Mouse (Mus musculus): ENCODE measurements at regions not wholly inside any gene's neighbourhood (a gene's known extent, or its start where the extent isn't known, plus 50 kb on each side); places are given as distances from the start of the nearest gene placed in this dataset.

DNA sequence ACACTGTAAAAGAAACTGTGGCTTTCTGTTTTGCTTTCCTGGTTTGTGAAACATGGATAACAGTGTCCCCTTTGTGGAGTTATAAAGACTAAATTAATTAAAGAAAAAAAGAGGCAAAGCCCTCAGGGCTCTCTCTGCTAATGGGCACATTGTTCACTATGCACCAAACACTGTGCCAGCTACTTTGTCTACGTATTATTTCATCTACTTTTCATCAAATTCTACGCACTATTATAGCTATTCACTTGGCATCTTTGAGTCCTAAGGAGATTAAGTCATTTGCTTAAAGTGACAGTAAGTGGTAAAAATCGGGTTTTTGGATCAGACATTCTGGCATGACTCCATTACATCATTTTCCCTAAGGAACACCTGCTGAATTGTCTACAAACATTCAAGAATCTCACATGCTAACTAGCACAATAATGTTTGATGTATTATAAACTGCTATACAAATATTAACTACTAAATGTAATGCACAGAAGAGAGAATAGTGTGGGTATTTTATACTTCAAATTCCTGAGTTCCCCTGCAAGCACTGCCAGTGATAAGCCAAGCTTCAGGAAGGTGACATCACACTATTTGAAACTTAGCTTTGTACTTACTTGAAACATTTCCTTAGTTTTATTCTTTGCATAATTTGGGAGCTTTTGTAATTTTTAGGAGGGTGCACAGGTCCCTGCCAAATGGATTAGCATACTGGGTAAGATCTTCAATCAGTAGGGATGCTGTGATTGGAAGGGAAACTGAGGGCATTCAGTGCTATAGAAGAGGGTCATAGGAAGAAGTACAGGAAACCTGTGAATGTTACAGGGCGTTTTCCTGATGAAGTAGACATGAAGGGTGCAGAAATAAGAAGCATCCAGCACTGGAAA is 504.7 kb upstream of the Sel1l start:
- Histone ChIP-seq H3K27me3 (replicated peaks) (no peaks in the 10 kb centered on the region), H3K9me3 (no peaks in the 10 kb centered on the region), H3K4me1 (no peaks in the 10 kb centered on the region), H3K27ac (no peak overlapping the region), H3K4me2 (replicated peaks) (no peak overlapping the region), H3K4me3 (no peak overlapping the region), H3K36me3 (no peaks in the 10 kb centered on the region), H3K9ac (no peak overlapping the region)
- 72% methylated on average over 4 of the region's 4 CpGs for WGBS
- ATAC-seq (ENCODE audit: low FRiP score, low read depth) = no peak

DNA sequence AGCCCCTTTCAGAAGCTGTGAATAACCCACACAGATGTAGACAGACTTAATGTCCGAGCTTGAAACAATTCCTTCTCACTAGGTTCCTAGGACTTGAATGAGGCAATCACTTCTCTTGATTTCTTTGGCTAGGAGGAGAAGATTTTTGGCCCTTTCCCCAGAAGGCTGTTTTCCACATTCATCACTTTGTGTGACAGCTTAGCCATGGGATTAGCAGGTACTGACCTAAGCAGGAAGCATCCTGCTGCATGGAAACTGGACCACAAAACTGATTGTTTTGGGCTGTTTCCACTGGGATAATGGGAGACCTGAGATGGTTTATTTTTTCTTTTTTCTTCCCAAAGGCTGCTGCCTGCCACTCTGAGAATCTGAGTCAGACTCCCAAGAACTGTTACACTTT is 469.3 kb upstream of the Sel1l start:
- no peaks in the 10 kb centered on the region for H3K27me3 ChIP-seq (replicated peaks)
- H3K36me3 ChIP-seq = no peaks in the 10 kb centered on the region
- no peak overlapping the region for H3K27ac ChIP-seq
- no peak for ATAC-seq (ENCODE audit: low FRiP score, low read depth)
- H3K4me2 ChIP-seq (replicated peaks) = no peak overlapping the region
- no peak overlapping the region for H3K9ac ChIP-seq
- no peaks in the 10 kb centered on the region for H3K4me1 ChIP-seq
- no peak overlapping the region for H3K4me3 ChIP-seq
- 71% methylated on average over 1 of the region's 1 CpGs for WGBS
- no peaks in the 10 kb centered on the region for H3K9me3 ChIP-seq

DNA sequence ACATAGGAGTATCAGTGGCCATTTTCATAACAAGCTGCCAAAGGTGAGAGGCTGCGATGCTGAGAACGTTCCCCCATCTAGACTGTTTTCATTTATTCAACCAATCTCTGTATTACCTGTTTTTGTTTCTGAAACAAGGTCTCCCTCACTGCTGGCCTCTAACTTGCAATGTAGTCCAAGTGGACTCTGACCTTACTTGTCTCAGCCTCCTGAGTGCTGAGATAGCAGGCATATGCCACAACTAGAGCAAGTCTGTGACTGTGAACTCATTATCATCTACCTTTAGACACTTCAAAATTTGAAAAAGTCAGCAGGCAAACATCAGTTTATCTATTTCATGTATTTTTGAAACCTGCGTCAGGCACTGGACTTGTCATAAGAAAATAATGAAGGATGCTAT is 468.7 kb upstream of the Sel1l start:
- Histone ChIP-seq H3K36me3 (no peaks in the 10 kb centered on the region), H3K27me3 (replicated peaks) (no peaks in the 10 kb centered on the region), H3K4me3 (no peak overlapping the region), H3K9ac (no peak overlapping the region), H3K4me2 (replicated peaks) (no peak overlapping the region), H3K4me1 (no peaks in the 10 kb centered on the region), H3K27ac (no peak overlapping the region), H3K9me3 (no peaks in the 10 kb centered on the region)
- WGBS = 93% methylated on average over 3 of the region's 3 CpGs
- ATAC-seq (ENCODE audit: low FRiP score, low read depth) = no peak

DNA sequence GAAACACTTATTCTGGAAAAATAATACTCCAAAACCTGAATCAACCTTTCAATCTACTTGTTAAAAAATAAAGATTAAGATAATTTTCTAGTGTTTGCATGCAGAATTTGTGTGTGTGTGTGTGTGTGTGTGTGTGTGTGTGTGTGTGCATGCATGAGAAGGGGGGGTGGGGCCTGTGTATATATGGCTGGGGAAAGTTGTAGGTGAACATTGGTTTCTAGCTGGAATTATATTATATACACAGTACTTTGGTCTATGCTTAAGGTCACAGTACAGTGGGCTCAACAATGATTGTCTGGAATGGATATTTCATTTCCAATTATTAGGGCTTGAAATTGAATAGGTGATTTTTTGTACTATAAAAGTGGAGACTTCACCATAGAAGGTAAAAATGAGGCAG is 467.3 kb upstream of the Sel1l start:
- no peaks in the 10 kb centered on the region for H3K4me1 ChIP-seq
- no peak for ATAC-seq (ENCODE audit: low FRiP score, low read depth)

DNA sequence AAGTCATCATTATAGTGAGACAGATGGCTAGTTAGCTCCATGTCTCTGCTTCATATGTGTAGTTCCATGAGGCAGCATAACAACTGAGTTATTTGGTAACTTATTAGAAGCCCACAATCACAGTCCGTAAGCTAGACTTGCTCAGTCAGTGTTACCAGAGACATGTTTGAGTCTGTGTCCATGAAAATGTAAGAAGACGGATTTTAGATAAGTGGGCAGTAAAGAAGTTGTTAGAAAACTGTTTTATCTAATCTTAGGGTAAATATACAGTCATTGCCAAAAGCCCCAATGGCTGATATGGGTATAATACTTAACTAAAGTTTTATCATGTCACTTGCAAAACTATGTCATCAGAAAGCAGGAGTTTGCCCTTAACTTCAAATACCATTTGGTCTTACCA is 466.9 kb upstream of the Sel1l start:
- Histone ChIP-seq H3K9me3 (no peaks in the 10 kb centered on the region), H3K36me3 (no peaks in the 10 kb centered on the region), H3K4me3 (no peak overlapping the region), H3K4me2 (replicated peaks) (no peak overlapping the region), H3K27me3 (replicated peaks) (no peaks in the 10 kb centered on the region), H3K27ac (no peak overlapping the region), H3K9ac (no peak overlapping the region), H3K4me1 (no peaks in the 10 kb centered on the region)
- no peak for ATAC-seq (ENCODE audit: low FRiP score, low read depth)
- WGBS = 93% methylated on average over 2 of the region's 2 CpGs

More for the DNA sequence above, 467.3 kb upstream of the Sel1l start:
- Histone ChIP-seq H3K4me3 (no peak overlapping the region), H3K4me2 (replicated peaks) (no peak overlapping the region), H3K27me3 (replicated peaks) (no peaks in the 10 kb centered on the region), H3K27ac (no peak overlapping the region), H3K9me3 (no peaks in the 10 kb centered on the region), H3K9ac (no peak overlapping the region), H3K36me3 (no peaks in the 10 kb centered on the region)

DNA sequence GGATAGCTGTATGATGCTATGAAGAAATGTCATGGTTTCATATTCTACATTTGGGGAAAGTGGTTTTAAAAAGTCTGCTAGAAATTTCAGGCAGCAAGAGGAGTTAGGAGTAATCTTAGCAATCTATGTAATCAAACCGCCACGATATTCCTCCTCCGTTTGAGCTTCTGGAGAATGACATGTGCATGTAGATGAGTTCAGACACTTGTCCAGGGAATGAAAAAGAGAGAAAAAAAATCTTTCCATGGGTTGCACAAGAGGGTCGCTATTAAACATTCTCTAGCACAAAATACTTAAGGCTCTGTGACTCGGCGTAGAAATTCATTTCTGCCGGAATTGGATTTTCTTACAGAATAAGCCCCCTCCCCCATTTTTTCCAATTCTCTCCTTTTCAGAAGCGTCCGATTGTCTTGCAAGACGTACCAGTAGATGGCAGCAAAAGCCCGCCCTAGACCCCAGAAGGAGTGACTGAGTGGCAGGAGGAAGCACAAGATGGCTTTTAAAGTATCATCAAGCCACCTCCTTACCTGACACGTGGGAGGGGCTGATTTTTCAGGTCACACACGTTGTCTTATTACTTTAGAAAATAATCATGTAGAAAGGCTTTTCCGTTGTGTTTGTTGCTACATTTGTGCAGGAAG is 454.1 kb upstream of the Sel1l start:
- Histone ChIP-seq H3K9me3 (no peaks in the 10 kb centered on the region), H3K4me3 (no peak overlapping the region), H3K4me2 (replicated peaks) (no peak overlapping the region), H3K36me3 (no peaks in the 10 kb centered on the region), H3K27ac (no peak overlapping the region), H3K27me3 (replicated peaks) (no peaks in the 10 kb centered on the region), H3K9ac (no peak overlapping the region), H3K4me1 (no peaks in the 10 kb centered on the region)
- ATAC-seq (ENCODE audit: low FRiP score, low read depth) = peak; percentile 58; the same call in 1 of the 2 replicates
- WGBS = 27% methylated on average over 14 of the region's 14 CpGs

DNA sequence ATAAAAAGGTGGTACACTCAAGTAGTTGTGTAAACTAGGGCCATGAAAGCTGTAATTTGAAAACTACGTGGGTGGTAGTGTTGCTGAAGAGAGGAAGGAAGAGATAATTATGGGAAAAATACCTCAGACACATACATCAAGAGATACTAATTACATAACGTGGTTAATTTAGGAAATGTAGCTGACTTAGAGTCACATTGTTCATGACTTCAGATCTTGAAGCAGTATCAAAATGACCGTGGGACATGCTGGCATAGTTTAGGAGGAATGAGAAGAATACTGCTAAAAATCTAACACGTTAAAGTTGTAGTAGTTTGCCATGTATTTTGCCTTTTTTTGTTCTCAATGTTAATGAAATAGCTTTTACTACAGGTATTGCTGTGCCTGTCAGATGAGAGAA is 445.9 kb upstream of the Sel1l start:
- no peaks in the 10 kb centered on the region for H3K36me3 ChIP-seq
- no peaks in the 10 kb centered on the region for H3K9me3 ChIP-seq
- no peak overlapping the region for H3K27ac ChIP-seq
- H3K27me3 ChIP-seq (replicated peaks) = no peaks in the 10 kb centered on the region
- WGBS = 86% methylated on average over 4 of the region's 4 CpGs
- no peak overlapping the region for H3K4me3 ChIP-seq
- H3K9ac ChIP-seq = no peak overlapping the region
- H3K4me1 ChIP-seq = peaks cover 8% of the 10 kb centered on the region
- no peak overlapping the region for H3K4me2 ChIP-seq (replicated peaks)
- no peak for ATAC-seq (ENCODE audit: low FRiP score, low read depth)

DNA sequence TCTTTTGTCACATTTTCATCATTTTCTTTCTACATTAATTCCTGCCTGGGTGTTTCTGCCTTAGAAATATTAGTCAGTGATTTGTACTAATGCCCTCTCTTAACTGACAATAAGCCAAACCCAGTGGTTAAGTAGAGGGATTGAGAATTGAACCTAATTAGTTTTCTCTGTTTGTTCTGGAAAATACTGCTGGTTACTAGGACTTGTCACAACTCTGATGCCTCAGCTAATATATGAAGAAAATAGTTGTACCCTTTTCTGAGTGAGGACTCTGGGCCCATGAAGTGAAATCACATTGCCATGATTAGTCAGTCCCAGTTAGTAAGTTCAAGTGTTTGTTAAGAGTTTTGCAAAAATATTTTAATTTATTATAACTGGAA is 444.4 kb upstream of the Sel1l start:
- Histone ChIP-seq H3K4me1 (peaks cover 8% of the 10 kb centered on the region), H3K36me3 (no peaks in the 10 kb centered on the region), H3K9me3 (no peaks in the 10 kb centered on the region), H3K27ac (no peak overlapping the region), H3K4me3 (no peak overlapping the region), H3K27me3 (replicated peaks) (no peaks in the 10 kb centered on the region), H3K4me2 (replicated peaks) (peak overlapping the region; percentile 43), H3K9ac (no peak overlapping the region)
- ATAC-seq (ENCODE audit: low FRiP score, low read depth) = peak; percentile 42

DNA sequence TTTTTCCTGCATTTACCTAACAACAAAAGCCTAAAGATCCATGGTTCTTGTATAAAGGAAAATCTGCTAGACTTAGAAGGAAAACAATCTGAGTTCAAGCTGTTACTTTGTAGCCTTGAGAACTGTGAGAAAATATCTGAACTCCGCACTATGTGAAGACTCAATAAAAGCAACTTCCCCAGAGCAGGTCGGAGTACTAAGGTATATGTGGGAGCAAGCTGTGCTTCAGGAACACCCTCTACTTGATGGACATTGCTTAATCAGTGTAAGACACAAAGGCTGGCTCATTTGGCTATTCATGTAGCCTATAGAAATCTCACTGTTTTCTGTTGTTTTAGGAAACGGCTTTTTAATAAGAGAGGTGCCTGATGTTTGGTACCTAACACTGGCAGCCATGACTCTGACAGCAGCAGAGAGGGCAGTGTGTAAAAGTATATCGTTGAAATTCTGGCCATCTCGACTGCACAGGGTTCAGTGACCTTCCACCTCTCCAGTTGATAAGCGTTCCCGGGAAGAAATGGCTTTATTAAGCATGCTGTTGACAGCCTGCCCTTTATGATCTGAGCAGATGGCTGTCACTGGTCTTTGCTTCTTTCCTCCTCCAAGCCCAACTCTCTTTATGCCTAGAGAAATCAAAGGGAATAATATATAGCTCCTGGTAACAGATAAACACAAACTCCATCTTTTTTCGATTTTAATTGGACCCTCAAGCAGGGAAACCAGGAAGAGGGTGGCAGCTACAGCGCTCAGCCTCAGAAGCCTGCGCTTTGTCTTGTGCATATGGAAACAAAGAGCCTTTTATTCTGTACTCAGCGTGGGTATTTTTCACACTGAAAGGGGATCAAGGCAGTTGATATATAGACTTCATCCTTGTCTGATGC is 443.7 kb upstream of the Sel1l start:
- Histone ChIP-seq H3K27ac (no peak overlapping the region), H3K4me3 (no peak overlapping the region), H3K27me3 (replicated peaks) (no peaks in the 10 kb centered on the region), H3K4me1 (peaks cover 8% of the 10 kb centered on the region), H3K9me3 (no peaks in the 10 kb centered on the region), H3K9ac (no peak overlapping the region), H3K36me3 (no peaks in the 10 kb centered on the region), H3K4me2 (replicated peaks) (peak overlapping the region; percentile 43)
- WGBS = 10% methylated on average over 11 of the region's 11 CpGs
- ATAC-seq (ENCODE audit: low FRiP score, low read depth) = peak; percentile 87

DNA sequence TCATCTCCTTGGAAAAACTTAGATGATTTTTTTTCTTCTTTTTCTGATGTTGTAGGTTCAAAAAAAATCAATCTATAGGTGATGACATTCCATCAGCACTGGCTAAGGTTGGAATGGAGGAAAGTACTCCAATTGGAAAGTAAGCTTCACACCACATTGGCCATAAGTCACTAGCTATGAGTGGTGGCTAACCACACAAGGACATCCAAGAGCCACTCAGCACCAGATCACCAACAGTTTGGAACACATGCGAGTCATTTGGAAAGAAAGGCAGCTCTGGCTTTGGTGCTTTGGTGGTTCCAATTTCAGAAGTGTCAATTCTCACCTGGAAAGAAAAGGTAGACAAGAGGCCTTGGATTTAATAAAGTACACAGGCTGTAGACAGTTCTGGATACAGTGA is 442.5 kb upstream of the Sel1l start:
- Histone ChIP-seq H3K4me2 (replicated peaks) (no peak overlapping the region), H3K4me3 (no peak overlapping the region), H3K27ac (no peak overlapping the region), H3K4me1 (peaks cover 8% of the 10 kb centered on the region), H3K9ac (no peak overlapping the region), H3K27me3 (replicated peaks) (no peaks in the 10 kb centered on the region), H3K36me3 (no peaks in the 10 kb centered on the region), H3K9me3 (no peaks in the 10 kb centered on the region)
- WGBS = 82% methylated on average over 1 of the region's 1 CpGs
- ATAC-seq (ENCODE audit: low FRiP score, low read depth) = no peak

DNA sequence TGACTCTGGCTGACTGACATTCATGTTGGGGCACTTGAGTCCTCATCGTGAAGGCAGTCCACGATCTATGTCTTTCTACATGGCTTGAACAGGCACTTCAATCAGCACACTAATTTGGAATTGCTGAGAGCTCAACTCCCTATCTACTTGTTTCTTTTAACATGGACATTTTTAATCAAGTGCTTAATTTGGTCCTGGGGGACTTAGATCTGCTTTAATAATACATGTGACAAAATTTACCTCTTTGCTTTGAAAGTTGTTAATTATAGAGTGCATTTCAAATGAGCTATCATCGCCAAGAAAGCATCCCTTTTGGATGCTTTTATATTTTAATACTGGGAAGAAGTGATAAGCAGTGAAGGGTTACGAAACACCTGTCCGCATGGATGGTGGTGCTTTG is 436.6 kb upstream of the Sel1l start:
- no peak overlapping the region for H3K4me3 ChIP-seq
- no peaks in the 10 kb centered on the region for H3K9me3 ChIP-seq
- H3K27ac ChIP-seq = no peak overlapping the region
- H3K4me1 ChIP-seq = no peaks in the 10 kb centered on the region
- no peak for ATAC-seq (ENCODE audit: low FRiP score, low read depth)
- H3K27me3 ChIP-seq (replicated peaks) = no peaks in the 10 kb centered on the region
- H3K36me3 ChIP-seq = no peaks in the 10 kb centered on the region
- 91% methylated on average over 5 of the region's 5 CpGs for WGBS
- no peak overlapping the region for H3K4me2 ChIP-seq (replicated peaks)
- no peak overlapping the region for H3K9ac ChIP-seq

DNA sequence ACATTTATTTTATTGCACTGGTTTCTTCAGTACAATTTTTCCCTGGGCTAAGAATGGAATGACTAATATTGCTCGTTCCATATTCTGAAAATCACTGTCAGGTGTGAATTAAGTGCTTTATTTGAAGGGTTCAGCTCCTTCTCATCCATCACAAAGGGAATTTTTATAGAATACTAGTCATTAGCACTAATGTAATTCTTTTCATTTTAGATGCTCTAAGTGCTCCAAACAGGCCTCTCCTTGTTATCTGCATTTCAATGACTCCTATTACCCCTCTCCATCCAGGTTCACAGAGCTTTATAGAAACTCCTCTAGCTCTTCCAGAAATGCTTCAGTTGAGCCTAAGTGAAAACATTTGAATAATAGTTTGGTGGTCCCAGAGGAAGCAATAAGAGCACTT is 431.5 kb upstream of the Sel1l start:
- ATAC-seq (ENCODE audit: low FRiP score, low read depth) = no peak
- WGBS = 55% methylated on average over 1 of the region's 1 CpGs
- Histone ChIP-seq H3K4me2 (replicated peaks) (no peak overlapping the region), H3K36me3 (no peaks in the 10 kb centered on the region), H3K9ac (no peak overlapping the region), H3K4me1 (no peaks in the 10 kb centered on the region), H3K4me3 (no peak overlapping the region), H3K27me3 (replicated peaks) (no peaks in the 10 kb centered on the region), H3K9me3 (no peaks in the 10 kb centered on the region), H3K27ac (no peak overlapping the region)
